Mouse (Mus musculus) mouse embryonic stem cell (cell line): Measurements from ENCODE around the gene Ptk6.

Source experiments
- in situ Hi-C, 2 experiments: fragments of 300-500 bp; cut with MboI; formaldehyde crosslinking; loops; 1 replicate in 1 of 2; 3 replicates in 1 of 2; pipeline ENCODE4 v1.14.3; 2019 to 2020; ENCODE audit warnings: low sequenced_read_pairs in 2 of 2, low pct_unique_long_range_greater_than_20kb in 1 of 2, mixed read lengths in 1 of 2; ENCODE audit not compliant: unreplicated experiment in 1 of 2

The Ptk6 gene

GRCm38 (mm10) chr2:181202422-181202821 is at the start of gene Ptk6:
Gene Ptk6 (minus strand): TSS chr2:181202789.
- in situ Hi-C loops: no loop called here

GRCm38 (mm10) chr2:181251841-181252240 is 49.3 kb upstream of the Ptk6 start:
- in situ Hi-C loops: no loop called here

GRCm38 (mm10) chr2:181249217-181249616 is 46.6 kb upstream of the Ptk6 start:
- in situ Hi-C loops: no loop called here

GRCm38 (mm10) chr2:181245031-181245430 is 42.4 kb upstream of the Ptk6 start:
- in situ Hi-C loops: no loop called here

GRCm38 (mm10) chr2:181243706-181244394 is 41.3 kb upstream of the Ptk6 start:
- in situ Hi-C loops: no loop called here

- in situ Hi-C loops: no loop called here
Measured at GRCm38 (mm10) chr2:181242314-181242665, 39.7 kb upstream of the Ptk6 start.

- in situ Hi-C loops: no loop called here
Measured at GRCm38 (mm10) chr2:181241602-181242313, 39.2 kb upstream of the Ptk6 start, which contains the start of gene Helz2. Gene Helz2 (minus strand): TSS chr2:181242027.

- in situ Hi-C loops: no loop called here
Measured at GRCm38 (mm10) chr2:181240806-181241440, 38.3 kb upstream of the Ptk6 start.

GRCm38 (mm10) chr2:181239261-181239660 is 36.7 kb upstream of the Ptk6 start:
- in situ Hi-C loops: no loop called here

- in situ Hi-C loops: no loop called here
Measured at GRCm38 (mm10) chr2:181238861-181239260, 36.3 kb upstream of the Ptk6 start.

- in situ Hi-C loops: no loop called here
Measured at GRCm38 (mm10) chr2:181238091-181238610, 35.6 kb upstream of the Ptk6 start.

GRCm38 (mm10) chr2:181237251-181238014 is 34.8 kb upstream of the Ptk6 start:
- in situ Hi-C loops: no loop called here

- in situ Hi-C loops: no loop called here
Measured at GRCm38 (mm10) chr2:181235681-181236566, 33.3 kb upstream of the Ptk6 start.

- in situ Hi-C loops: no loop called here
Measured at GRCm38 (mm10) chr2:181234680-181235079, 32.1 kb upstream of the Ptk6 start.

GRCm38 (mm10) chr2:181233443-181233842 is 30.9 kb upstream of the Ptk6 start:
- in situ Hi-C loops: no loop called here

GRCm38 (mm10) chr2:181231171-181231570 is 28.6 kb upstream of the Ptk6 start:
- in situ Hi-C loops: no loop called here

- in situ Hi-C loops: no loop called here
Measured at GRCm38 (mm10) chr2:181228335-181228734, 25.7 kb upstream of the Ptk6 start.

- in situ Hi-C loops: no loop called here
Measured at GRCm38 (mm10) chr2:181227122-181227521, 24.5 kb upstream of the Ptk6 start.
